Mouse (Mus musculus) olfactory bulb, adult 2 months (tissue): ENCODE measurements around the gene Hikeshi. TPM values are rescaled to one million over a fixed set of nuclear protein-coding genes. Genes with fewer than 3 reads are reported as not detected.

ENCODE experiments used
- H3K27ac ChIP-seq: fragments of 200-500 bp; 2 replicates; pipeline ENCODE4 v1.5.1; 2012; ENCODE audit warnings: low read depth, low read length; ENCODE audit not compliant: insufficient read depth
- H3K4me1 ChIP-seq: fragments of 200-500 bp; 2 replicates; pipeline ENCODE4 v1.6.1; 2012; ENCODE audit warnings: low read length; ENCODE audit not compliant: control insufficient read depth, insufficient read depth
- H3K4me3 ChIP-seq: fragments of 200-500 bp; 2 replicates; pipeline ENCODE4 v1.5.1; 2012; ENCODE audit warnings: mild to moderate bottlenecking, low read depth, low read length, moderate library complexity; ENCODE audit not compliant: insufficient read depth
- CTCF ChIP-seq: fragments of 200-500 bp; IDR thresholded peaks from 2 replicates; pipeline ENCODE4 v1.5.1; 2012; ENCODE audit warnings: low read depth, mild to moderate bottlenecking, low read length, moderate library complexity; ENCODE audit not compliant: insufficient read depth
- POLR2A ChIP-seq: fragments of 200-500 bp; IDR thresholded peaks from 2 replicates; pipeline ENCODE4 v1.6.1; 2012; ENCODE audit warnings: mild to moderate bottlenecking, low read depth, low read length, moderate library complexity; ENCODE audit not compliant: insufficient read depth
- WGBS: fragments of 180-500 bp; shearing (Covaris S2); methylation state at CpG from one replicate; pipeline ENCODE4 v1.1.7; 2018; 5-methylcytosine and 5-hydroxymethylcytosine counted together
- polyA plus RNA-seq: library from polyadenylated mRNA; stranded (reverse); fragments of >200 nt; gene quantifications from 2 replicates; pipeline ENCODE4 v1.2.4, GENCODE M21; 2012; ENCODE audit warnings: low replicate concordance; ENCODE audit not compliant: missing spikeins, insufficient read depth, insufficient read length

Hikeshi gene
- polyA plus RNA-seq, 1 experiment, result not detected

- no peak overlapping the region for H3K4me3 ChIP-seq
- H3K4me1 ChIP-seq, result no peaks in the 10 kb centered on the region
- 100% methylated on average over 1 of the region's 1 CpGs for WGBS
- TF ChIP-seq POLR2A (no peak), CTCF (no peak)
- no peak overlapping the region for H3K27ac ChIP-seq
Observed at GRCm38 (mm10) chr7:89975571-89975970, 34.6 kb upstream of the Hikeshi start.

DNA sequence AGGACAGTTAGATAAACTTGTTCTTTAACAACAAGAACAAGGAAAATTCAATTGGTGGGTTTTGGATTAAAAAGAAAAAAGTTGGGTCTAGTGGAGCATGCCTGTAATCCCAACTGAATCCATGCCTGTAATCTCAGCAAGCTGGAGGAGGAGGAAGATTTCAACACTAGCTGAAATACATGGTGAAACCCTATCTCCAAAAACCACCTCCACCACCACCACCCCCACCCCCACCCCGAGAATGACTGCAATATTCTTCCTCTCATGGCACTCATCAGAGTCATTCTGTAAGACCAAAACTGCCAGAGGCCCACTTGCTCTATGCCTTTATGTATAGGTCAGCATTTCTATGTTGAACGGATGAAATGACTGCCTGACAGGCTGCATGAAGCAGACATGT, 26.2 kb upstream of the Hikeshi start:
- WGBS, result 77% methylated on average over 2 of the region's 2 CpGs
- Histone ChIP-seq H3K27ac (no peak overlapping the region), H3K4me3 (no peak overlapping the region), H3K4me1 (no peaks in the 10 kb centered on the region)
- TF ChIP-seq CTCF (no peak), POLR2A (no peak)

- Histone ChIP-seq H3K4me3 (no peak overlapping the region), H3K4me1 (no peaks in the 10 kb centered on the region), H3K27ac (no peak overlapping the region)
- TF ChIP-seq POLR2A, result no peak
- no peak for TF ChIP-seq CTCF
- 90% methylated on average over 1 of the region's 1 CpGs for WGBS
Observed at GRCm38 (mm10) chr7:89966771-89967170, 25.8 kb upstream of the Hikeshi start.

GRCm38 (mm10) chr7:89963135-89963534, 22.1 kb upstream of the Hikeshi start:
- no peak for TF ChIP-seq POLR2A
- no peak for TF ChIP-seq CTCF
- Histone ChIP-seq H3K4me3 (no peak overlapping the region), H3K4me1 (no peaks in the 10 kb centered on the region), H3K27ac (no peak overlapping the region)

DNA sequence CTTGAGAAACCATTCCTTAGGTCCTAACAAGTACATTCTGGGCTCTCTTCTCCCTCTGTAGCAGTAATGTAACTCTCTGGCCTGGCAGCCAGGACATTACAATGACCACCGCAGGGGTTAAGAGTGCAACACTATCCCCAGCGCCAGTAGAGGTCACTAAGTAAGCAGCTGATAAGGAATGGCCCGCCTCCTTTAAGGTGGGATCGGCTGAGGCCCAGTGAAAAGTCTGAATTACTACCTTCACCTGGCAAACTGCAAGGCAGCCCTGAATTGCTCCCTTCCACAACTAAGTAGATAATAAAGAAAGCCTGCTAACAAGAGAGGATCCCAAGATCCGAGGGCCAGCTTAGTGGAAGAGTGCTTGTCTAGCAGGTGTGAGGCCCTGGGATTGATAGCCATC, 16.3 kb upstream of the Hikeshi start:
- 47% methylated on average over 5 of the region's 5 CpGs for whole genome bisulfite sequencing
- H3K27ac ChIP-seq, result no peak overlapping the region
- no peak overlapping the region for H3K4me3 ChIP-seq
- no peak for TF ChIP-seq POLR2A
- no peak for TF ChIP-seq CTCF
- H3K4me1 ChIP-seq, result no peaks in the 10 kb centered on the region

DNA sequence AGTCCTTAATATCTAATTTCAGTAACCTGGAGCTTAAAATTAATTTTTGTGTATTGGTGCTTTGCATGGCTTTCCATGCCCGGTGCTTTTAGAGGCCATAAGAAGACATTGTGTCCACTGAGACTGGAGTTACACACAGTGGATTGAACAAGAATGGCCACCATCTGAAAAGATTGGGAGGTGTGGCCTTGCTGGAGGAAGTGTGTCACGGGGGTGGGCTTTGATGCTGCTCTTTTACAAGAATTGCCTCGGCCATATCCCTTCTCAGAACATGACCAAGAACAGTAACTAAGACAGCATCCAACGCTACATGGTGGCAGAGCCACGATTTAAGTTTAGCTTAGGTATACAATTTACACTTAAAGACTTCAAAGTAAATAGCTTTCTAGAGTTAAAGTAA, 13.3 kb upstream of the Hikeshi start:
- WGBS, result 85% methylated on average over 5 of the region's 5 CpGs
- no peaks in the 10 kb centered on the region for H3K4me1 ChIP-seq
- TF ChIP-seq POLR2A, result no peak
- TF ChIP-seq CTCF, result no peak
- no peak overlapping the region for H3K27ac ChIP-seq
- H3K4me3 ChIP-seq, result no peak overlapping the region

- no peaks in the 10 kb centered on the region for H3K4me1 ChIP-seq
- H3K4me3 ChIP-seq, result no peak overlapping the region
- WGBS, result 82% methylated on average over 4 of the region's 4 CpGs
- TF ChIP-seq CTCF (no peak), POLR2A (no peak)
- H3K27ac ChIP-seq, result no peak overlapping the region
Observed at GRCm38 (mm10) chr7:89949403-89949802, 8.4 kb upstream of the Hikeshi start.

- Histone ChIP-seq H3K4me1 (no peaks in the 10 kb centered on the region), H3K4me3 (no peak overlapping the region), H3K27ac (no peak overlapping the region)
- 67% methylated on average over 7 of the region's 7 CpGs for WGBS
- no peak for TF ChIP-seq CTCF
- TF ChIP-seq POLR2A, result no peak
Observed at GRCm38 (mm10) chr7:89948026-89948425, 7.0 kb upstream of the Hikeshi start.

- H3K4me1 ChIP-seq, result no peaks in the 10 kb centered on the region
- H3K27ac ChIP-seq, result no peak overlapping the region
- TF ChIP-seq CTCF, result no peak
- TF ChIP-seq POLR2A, result no peak
- WGBS, result 26% methylated on average over 15 of the region's 15 CpGs
- no peak overlapping the region for H3K4me3 ChIP-seq
Observed at GRCm38 (mm10) chr7:89939497-89940353, 1.3 kb downstream of the Hikeshi start.
